Mouse (Mus musculus) heart, adult 2 months (tissue): ENCODE results near the gene Camta1. TPM values are rescaled to one million over a fixed set of nuclear protein-coding genes. Genes with fewer than 3 reads are reported as not detected.
"Not testable (repeated sequence)": the region's sequence is repeated elsewhere in the genome, so short reads cannot be mapped to it uniquely, and the experiment has no call there.

ENCODE experiments used
- DNase-seq, 2 experiments: peaks; one replicate each; pipeline ENCODE4 v3.0.0; 2021
- H3K27ac ChIP-seq: fragments of 200-600 bp; 2 replicates; pipeline ENCODE4 v1.8.1; 2022
- H3K27me3 ChIP-seq: fragments of 200-500 bp; 2 replicates; pipeline ENCODE4 v1.6.1; 2012; ENCODE audit warnings: mild to moderate bottlenecking, low read length, inconsistent platforms, mixed read lengths; ENCODE audit not compliant: control insufficient read depth, insufficient read depth
- H3K36me3 ChIP-seq: fragments of 200-500 bp; 2 replicates; pipeline ENCODE4 v1.6.1; 2012; ENCODE audit warnings: low read length, inconsistent platforms; ENCODE audit not compliant: control insufficient read depth, insufficient read depth
- H3K4me1 ChIP-seq: fragments of 200-500 bp; 2 replicates; pipeline ENCODE4 v1.6.1; 2011; ENCODE audit warnings: low read length; ENCODE audit not compliant: control insufficient read depth, insufficient read depth
- H3K4me3 ChIP-seq: fragments of 200-600 bp; 2 replicates; pipeline ENCODE4 v1.8.1; 2022
- H3K79me2 ChIP-seq: fragments of 200-500 bp; replicated peaks from 2 replicates; pipeline ENCODE4 v1.6.1; 2012; ENCODE audit warnings: mild to moderate bottlenecking, inconsistent platforms, low read length, moderate library complexity, mixed read lengths; ENCODE audit not compliant: control insufficient read depth, insufficient read depth
- H3K9ac ChIP-seq: fragments of 200-500 bp; 2 replicates; pipeline ENCODE4 v1.6.1; 2012; ENCODE audit warnings: low read depth, mild to moderate bottlenecking, control low read depth, inconsistent platforms, low read length, mixed read lengths
- CTCF ChIP-seq: fragments of 200-600 bp; IDR thresholded peaks from 2 replicates; pipeline ENCODE4 v1.8.1; 2022; ENCODE audit warnings: antibody characterized with exemption, mild to moderate bottlenecking, moderate library complexity
- EP300 ChIP-seq: fragments of 200-500 bp; IDR thresholded peaks from 2 replicates; pipeline ENCODE4 v1.6.1; 2011; ENCODE audit warnings: low read depth, low read length, control low read depth; ENCODE audit not compliant: insufficient read depth
- POLR2A ChIP-seq: fragments of 200-500 bp; IDR thresholded peaks from 2 replicates; pipeline ENCODE4 v1.6.1; 2011; ENCODE audit warnings: mild to moderate bottlenecking, low read depth, low read length, control low read depth; ENCODE audit not compliant: insufficient read depth
- WGBS: fragments of 180-500 bp; shearing (Covaris S2); methylation state at CpG from one replicate; pipeline ENCODE4 v1.1.7; 2018; 5-methylcytosine and 5-hydroxymethylcytosine counted together
- intact Hi-C: fragments of 180-260 bp; cut with DNase I; formaldehyde crosslinking; loops from one replicate; pipeline ENCODE4 v1.15.1; 2025
- polyA plus RNA-seq: library from polyadenylated mRNA; depleted of rRNA; stranded (reverse); fragments of >200 nt; gene quantifications from 2 replicates; pipeline ENCODE4 v1.2.3, GENCODE M21; 2012
- total RNA-seq, 2 experiments: library from RNA; stranded (reverse); gene quantifications; 2 replicates each; pipeline ENCODE4 v1.2.3; 2021

The Camta1 gene
- total and polyA plus RNA-seq, 3 experiments: 39.4 to 234 (median 208) TPM

DNA sequence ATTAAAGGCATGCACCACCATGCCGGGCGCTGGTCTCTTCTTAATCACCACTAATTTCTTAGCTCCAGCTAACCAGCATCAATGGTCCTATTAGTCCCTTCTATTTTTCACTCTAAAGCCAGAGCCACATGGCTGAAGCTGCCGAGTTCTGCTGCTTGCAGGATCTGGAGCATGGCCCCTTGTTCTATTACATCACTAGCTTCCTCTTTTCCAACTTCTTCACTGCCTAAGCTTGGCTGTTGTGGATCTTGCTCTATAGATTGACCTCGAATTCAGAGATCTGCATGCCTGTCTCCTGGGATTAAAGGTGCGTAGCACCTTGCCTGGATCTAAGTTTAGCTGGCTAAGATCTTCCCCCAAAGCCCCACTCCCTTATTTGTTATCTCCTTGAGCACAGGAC, 979.0 kb downstream of the Camta1 start:
- Histone ChIP-seq H3K9ac (no peak overlapping the region), H3K27ac (no peak overlapping the region), H3K79me2 (no peaks in the 10 kb centered on the region), H3K4me3 (no peak overlapping the region), H3K36me3 (no peaks in the 10 kb centered on the region), H3K4me1 (no peaks in the 10 kb centered on the region), H3K27me3 (no peaks in the 10 kb centered on the region)
- no peak for DNase-seq
- intact Hi-C loops: no loop called here
- 71% methylated on average over 5 of the region's 5 CpGs for WGBS
- TF ChIP-seq POLR2A: no peak
- no peak for TF ChIP-seq EP300
- TF ChIP-seq CTCF: no peak

DNA sequence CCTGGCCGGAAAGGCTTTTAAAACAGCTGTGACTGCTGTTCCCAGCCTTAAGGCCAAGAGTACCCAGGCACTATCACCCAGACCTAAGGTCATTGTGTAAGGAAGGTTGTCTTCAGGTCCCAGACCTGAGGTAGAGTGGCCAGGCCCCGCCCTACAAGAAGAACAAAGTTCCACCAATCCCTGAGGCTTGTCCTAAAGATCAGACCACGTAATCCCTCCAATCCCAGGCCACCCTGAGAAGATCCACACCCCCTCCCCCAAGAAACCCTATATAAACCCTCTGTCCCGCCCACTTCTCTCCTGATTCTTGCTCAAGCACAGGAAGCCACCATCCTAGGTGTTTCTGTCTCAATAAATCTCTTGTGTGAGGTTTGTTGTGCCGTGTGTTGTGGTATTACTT, 981.3 kb downstream of the Camta1 start:
- Histone ChIP-seq H3K4me1 (no peaks in the 10 kb centered on the region), H3K36me3 (no peaks in the 10 kb centered on the region), H3K4me3 (no peak overlapping the region), H3K27me3 (no peaks in the 10 kb centered on the region), H3K9ac (no peak overlapping the region), H3K27ac (no peak overlapping the region), H3K79me2 (no peaks in the 10 kb centered on the region)
- no peak for DNase-seq
- TF ChIP-seq POLR2A (no peak), EP300 (no peak), CTCF (no peak)
- intact Hi-C loops: no loop called here
- 84% methylated on average over 5 of the region's 5 CpGs for WGBS

DNA sequence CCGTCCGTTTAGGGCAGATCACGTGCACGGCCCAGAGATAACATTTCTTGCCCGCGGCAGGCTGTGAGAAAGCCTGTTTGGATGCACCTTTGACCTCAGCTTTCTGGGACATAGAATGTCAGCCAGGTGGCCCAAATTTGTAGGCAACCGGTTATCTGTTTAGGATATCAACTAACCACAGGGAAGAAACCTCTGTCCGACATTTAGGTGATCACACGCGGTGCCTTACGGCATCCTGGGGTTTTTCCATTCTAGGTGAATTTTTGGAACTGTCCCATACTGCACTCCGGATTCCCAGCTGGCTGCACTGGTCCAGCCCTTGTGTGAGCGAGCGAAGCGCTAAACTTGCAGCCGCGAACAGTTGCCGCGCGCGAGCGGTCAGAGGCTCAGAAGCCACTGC, 982.0 kb downstream of the Camta1 start:
- intact Hi-C loops: no loop called here
- Histone ChIP-seq H3K4me1 (no peaks in the 10 kb centered on the region), H3K36me3 (no peaks in the 10 kb centered on the region), H3K4me3 (no peak overlapping the region), H3K27me3 (no peaks in the 10 kb centered on the region), H3K79me2 (no peaks in the 10 kb centered on the region), H3K27ac (no peak overlapping the region), H3K9ac (no peak overlapping the region)
- 90% methylated on average over 22 of the region's 22 CpGs for WGBS
- DNase-seq: no peak
- TF ChIP-seq POLR2A (no peak), CTCF (no peak), EP300 (no peak)

DNA sequence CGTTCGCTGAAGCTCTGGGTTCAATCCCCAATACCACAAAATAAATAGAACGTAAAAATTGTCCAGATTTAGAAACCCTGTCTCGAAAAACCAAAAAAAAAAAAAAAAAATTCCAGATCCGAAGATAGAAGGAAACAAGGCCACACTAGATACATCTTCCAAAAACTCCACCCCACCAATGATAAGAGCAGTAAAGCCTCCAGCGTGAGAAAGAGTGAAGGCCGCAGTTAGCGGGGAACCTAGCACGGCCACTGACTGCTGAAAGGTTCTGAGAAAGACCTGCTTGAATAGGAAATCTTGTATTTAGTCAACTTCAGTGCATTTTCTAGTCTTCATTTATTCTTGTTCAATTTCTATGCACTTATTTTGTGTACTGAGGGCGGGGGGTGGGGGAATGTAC, 986.3 kb downstream of the Camta1 start:
- Histone ChIP-seq H3K36me3 (no peaks in the 10 kb centered on the region), H3K79me2 (no peaks in the 10 kb centered on the region), H3K4me1 (peaks cover 8% of the 10 kb centered on the region), H3K9ac (no peak overlapping the region), H3K4me3 (no peak overlapping the region), H3K27me3 (no peaks in the 10 kb centered on the region), H3K27ac (no peak overlapping the region)
- TF ChIP-seq POLR2A (no peak), EP300 (no peak), CTCF (no peak)
- no peak for DNase-seq
- intact Hi-C loops: no loop called here
- 80% methylated on average over 10 of the region's 10 CpGs for WGBS

DNA sequence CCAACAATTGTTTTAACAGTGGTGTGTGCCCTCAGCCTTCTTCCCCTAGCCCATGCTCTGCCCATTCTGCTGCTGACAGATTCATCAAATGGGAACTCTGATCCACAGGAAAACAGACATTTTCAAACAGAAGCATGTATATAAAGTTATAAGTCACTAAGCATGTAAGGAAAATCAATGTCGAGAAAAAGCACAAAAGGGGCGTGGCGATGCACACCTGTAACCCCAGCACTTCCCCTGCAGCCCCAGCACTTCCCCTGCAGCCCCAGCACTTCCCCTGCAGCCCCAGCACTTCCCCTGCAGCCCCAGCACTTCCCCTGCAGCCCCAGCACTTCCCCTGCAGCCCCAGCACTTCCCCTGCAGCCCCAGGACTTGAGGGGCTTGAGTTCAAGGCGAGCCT, 987.3 kb downstream of the Camta1 start:
- intact Hi-C loops, H3K4me3 ChIP-seq, H3K27ac ChIP-seq, H3K79me2 ChIP-seq, H3K36me3 ChIP-seq, H3K9ac ChIP-seq, H3K27me3 ChIP-seq, DNase-seq: not testable (repeated sequence)
- 52% methylated on average over 4 of the region's 4 CpGs for WGBS
- peaks cover 13% of the 10 kb centered on the region for H3K4me1 ChIP-seq

DNA sequence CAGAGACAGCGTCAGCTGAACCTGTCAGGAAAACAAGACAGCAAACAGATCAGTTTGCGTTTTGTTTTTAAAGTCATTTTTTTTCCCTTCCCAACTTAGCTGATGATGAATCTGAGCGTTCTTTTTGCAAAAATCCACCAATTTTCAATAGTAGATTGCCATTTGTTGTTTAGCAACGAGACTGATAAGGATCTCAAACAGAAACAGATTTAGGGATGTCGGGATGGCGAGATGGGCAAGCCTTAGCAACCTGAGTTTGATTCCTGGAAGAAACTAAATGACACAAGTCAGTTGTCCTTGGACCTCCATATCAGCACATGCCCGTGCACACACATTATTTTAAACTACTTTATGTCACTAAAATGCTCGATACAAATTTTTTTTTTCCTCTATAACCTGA, 989.0 kb downstream of the Camta1 start:
- H3K36me3 ChIP-seq: peaks cover 2% of the 10 kb centered on the region; the same call in 1 of the 2 replicates
- DNase-seq: no peak
- no peak for TF ChIP-seq POLR2A
- TF ChIP-seq EP300: no peak
- no peak for TF ChIP-seq CTCF
- WGBS: 84% methylated on average over 8 of the region's 8 CpGs
- intact Hi-C loops: no loop called here
- no peaks in the 10 kb centered on the region for H3K79me2 ChIP-seq
- no peak overlapping the region for H3K9ac ChIP-seq
- no peak overlapping the region for H3K4me3 ChIP-seq
- H3K4me1 ChIP-seq: peaks cover 15% of the 10 kb centered on the region
- no peak overlapping the region for H3K27ac ChIP-seq
- no peaks in the 10 kb centered on the region for H3K27me3 ChIP-seq
